Mouse (Mus musculus) embryo, embryonic 11.5 days (tissue): Measurements from ENCODE around the gene Xkr8.
"Not testable (repeated sequence)": the region's sequence is repeated elsewhere in the genome, so short reads cannot be mapped to it uniquely, and the experiment has no call there.

ENCODE experiments used
- DNase-seq: peaks from one replicate; pipeline ENCODE4 v3.0.0-alpha.2; 2012; ENCODE audit warnings: low read depth, low spot score

The Xkr8 gene

DNA sequence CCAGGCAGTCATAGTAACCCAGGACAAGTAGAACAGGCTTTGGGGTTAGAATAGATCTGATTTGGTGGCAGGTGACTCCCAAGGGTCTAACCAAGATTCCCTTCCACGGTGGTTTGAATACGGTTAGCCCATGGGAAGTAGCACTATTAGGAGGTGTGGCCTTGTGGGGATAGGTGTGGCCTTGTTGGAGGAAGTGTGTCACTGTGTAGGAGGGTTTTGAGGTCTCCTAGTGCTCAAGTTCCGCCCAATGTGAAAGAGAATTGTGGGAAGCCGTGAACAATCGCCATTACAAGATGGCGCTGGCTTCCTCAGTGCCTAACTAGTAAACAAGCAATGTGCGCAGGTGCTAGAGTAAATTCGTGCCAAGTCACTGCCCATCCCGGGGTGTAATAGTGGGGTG is 4.8 kb upstream of the Xkr8 start:
- DNase-seq = not testable (repeated sequence)

- no peak for DNase-seq
These were observed 3.5 kb upstream of the Xkr8 start for GRCm38 (mm10) chr4:132735894-132736293.

- DNase-seq = no peak
These were observed 3.0 kb upstream of the Xkr8 start for GRCm38 (mm10) chr4:132735389-132735788.

DNA sequence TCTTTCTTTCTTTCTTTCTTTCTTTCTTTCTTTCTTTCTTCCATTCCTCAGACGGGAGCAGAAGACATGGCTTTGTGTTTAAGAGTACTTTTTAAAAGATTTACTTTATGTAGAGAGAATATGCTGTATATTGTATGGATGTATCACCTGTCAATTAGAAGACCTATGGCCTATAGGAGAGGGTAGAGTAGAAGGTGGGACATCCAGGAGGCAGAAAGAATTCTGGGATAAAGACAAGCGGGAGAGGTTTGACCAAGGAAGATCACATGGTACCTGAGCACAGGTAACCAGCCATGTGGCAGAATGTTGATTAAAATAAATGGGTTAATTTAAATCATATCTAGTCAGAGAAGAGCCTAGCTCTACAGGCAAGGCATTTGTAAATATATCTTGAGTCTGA is 2.4 kb upstream of the Xkr8 start:
- DNase-seq = no peak

GRCm38 (mm10) chr4:132733071-132733770 is 875 bp upstream of the Xkr8 start:
- DNase-seq = no peak

DNA sequence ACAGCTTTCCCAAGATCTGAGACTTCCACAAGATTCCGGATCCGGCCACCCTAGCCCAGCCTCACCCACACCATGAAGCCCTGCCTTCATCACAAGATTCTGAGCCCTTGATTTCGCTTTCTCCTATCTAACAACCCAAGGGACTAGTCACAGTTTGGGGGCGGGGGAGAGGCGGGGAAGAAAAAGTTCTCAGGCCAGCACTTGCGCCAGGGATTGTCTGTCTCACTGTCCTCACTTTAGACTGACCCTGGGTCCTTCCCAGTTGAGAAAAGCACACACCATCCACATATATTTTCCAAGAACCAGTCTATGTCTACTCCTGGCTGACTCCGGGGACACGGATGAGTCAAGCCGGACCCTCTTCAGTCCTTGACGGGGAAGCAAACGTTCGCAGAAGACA is 730 bp downstream of the Xkr8 start:
- no peak for DNase-seq

- DNase-seq = no peak
These were observed 4.1 kb downstream of the Xkr8 start for GRCm38 (mm10) chr4:132728233-132728632.

GRCm38 (mm10) chr4:132718251-132718650 is 14.1 kb downstream of the Xkr8 start:
- no peak for DNase-seq

- DNase-seq = no peak
These were observed 19.2 kb downstream of the Xkr8 start for GRCm38 (mm10) chr4:132713181-132713580.

DNA sequence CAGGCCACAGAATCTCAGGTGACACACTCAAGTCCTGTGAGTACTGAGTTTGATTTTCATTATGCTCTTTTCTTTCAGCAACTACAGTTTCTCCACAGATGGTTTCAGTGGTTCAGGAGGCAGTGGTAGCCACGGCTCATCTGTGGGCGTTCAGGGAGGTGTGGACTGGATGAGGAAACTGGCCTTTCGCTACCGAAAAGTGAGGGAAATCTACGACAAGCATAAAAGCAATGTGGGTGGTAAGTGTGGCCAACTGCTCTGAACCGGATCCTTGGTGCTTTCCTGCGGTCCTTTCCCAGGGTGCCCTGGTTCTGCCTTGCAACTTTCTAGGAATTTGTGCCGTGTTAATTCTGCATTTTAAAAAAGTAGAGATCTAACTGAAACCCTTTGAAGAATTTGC is 25.5 kb downstream of the Xkr8 start:
- no peak for DNase-seq

DNA sequence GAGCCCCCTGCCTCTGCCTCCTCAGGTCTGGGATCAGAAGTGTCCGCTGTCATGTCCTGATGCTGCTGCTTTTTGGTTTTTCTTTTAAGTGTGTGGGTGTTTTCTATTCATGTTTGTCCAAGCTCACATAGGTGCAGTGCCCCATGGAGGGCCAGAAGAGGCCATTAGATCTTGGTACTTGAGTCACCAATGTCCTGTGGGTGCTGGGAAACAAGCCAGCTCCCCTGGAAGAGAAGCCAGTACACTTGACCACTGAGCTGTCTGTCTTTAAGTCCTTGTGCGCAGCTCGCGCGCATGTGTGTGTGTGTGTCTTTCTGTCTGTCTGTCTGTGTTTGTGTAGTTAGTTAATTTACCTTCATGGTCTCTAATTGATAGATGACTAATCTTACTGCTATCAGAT is 30.3 kb downstream of the Xkr8 start:
- no peak for DNase-seq

DNA sequence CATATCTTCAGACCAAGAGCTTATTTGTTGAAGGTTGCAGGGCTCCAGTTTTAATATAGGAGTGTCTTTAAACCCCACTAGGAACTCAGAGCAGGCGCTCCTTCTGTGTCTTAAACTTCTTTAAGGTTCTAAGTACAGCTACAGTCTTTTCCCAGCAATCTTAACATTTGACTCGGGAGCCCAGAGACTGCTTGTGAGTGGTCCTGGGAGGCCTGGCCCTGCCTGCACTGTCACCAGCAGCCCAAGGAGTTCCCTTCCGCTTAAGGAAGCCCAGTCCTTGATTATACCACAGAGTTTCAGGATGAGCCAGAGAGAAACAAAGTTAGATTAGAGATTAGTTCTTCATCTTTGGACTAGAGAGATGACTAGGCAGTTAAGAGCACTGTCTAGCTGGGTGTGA is 39.0 kb downstream of the Xkr8 start:
- no peak for DNase-seq

- no peak for DNase-seq
These were observed 42.7 kb downstream of the Xkr8 start for GRCm38 (mm10) chr4:132689634-132690033.

DNA sequence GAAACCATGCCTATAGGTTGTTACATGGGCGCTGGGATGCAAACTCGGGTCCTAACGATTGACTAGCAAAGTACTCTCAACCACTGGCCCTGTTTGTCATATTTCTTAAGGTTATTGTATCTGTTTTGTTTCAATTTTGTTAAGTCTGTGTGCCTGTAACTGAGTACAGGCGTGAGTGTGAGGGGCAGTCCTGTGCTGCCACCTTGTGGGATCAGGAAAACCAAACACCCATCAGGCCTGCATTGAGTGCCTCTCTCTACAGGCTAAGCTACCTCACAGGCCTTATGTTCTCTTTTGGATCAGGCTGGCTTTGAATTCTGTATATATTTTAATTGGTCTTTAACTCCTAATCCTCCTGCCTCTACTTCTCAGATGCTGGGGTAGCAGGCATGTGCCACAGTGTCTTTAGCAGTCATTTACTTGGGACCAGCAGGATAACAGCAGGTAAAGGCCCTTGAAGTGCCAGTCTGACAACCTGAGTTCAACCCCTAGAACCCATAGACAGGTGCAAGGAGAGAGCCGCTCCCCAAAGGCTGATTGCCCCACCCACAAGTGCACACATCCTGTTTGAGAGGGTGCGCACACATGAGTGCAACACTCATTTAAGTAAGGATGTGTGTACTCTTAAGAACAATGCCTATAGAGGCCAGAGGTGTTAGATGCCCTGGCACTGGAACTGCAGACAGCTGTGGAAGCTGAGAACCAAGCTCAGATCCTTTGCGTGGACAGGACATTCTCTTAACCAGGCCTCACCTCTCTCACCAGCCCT is 55.4 kb downstream of the Xkr8 start:
- DNase-seq = peak; percentile 3
